Mouse (Mus musculus) kidney, adult 11 months (tissue): ENCODE results near the gene Foxk2.
"Not testable (repeated sequence)": the region's sequence is repeated elsewhere in the genome, so short reads cannot be mapped to it uniquely, and the experiment has no call there.

Source experiments
- DNase-seq: peaks from one replicate; pipeline ENCODE4 v3.0.0; 2022

The Foxk2 gene

GRCm38 (mm10) chr11:121282911-121283310, 23.1 kb downstream of the Foxk2 start:
- no peak for DNase-seq

- no peak for DNase-seq
These were observed 30.1 kb downstream of the Foxk2 start for GRCm38 (mm10) chr11:121289859-121290258.

- no peak for DNase-seq
These were observed 35.0 kb downstream of the Foxk2 start for GRCm38 (mm10) chr11:121294771-121295170.

- DNase-seq = no peak
These were observed 38.7 kb downstream of the Foxk2 start for GRCm38 (mm10) chr11:121298493-121298892.

GRCm38 (mm10) chr11:121300265-121300664, 40.5 kb downstream of the Foxk2 start:
- DNase-seq = peak; percentile 82

- DNase-seq = no peak
These were observed 45.6 kb downstream of the Foxk2 start for GRCm38 (mm10) chr11:121305371-121305770.

GRCm38 (mm10) chr11:121306608-121307007, 46.8 kb downstream of the Foxk2 start:
- DNase-seq = no peak

- not testable (repeated sequence) for DNase-seq
These were observed 47.9 kb downstream of the Foxk2 start for GRCm38 (mm10) chr11:121307712-121308111.

GRCm38 (mm10) chr11:121326034-121326433, 66.2 kb downstream of the Foxk2 start:
- peak; percentile 81 for DNase-seq

GRCm38 (mm10) chr11:121326681-121327080, 66.9 kb downstream of the Foxk2 start:
- DNase-seq = no peak

- DNase-seq = no peak
These were observed 68.4 kb downstream of the Foxk2 start for GRCm38 (mm10) chr11:121328206-121328605.

GRCm38 (mm10) chr11:121328619-121329018, 68.8 kb downstream of the Foxk2 start:
- DNase-seq = no peak

GRCm38 (mm10) chr11:121331641-121332040, 71.9 kb downstream of the Foxk2 start:
- no peak for DNase-seq

GRCm38 (mm10) chr11:121339647-121340046, 79.9 kb downstream of the Foxk2 start:
- no peak for DNase-seq

- no peak for DNase-seq
These were observed 80.5 kb downstream of the Foxk2 start for GRCm38 (mm10) chr11:121340287-121340686.

GRCm38 (mm10) chr11:121342423-121342822, 82.6 kb downstream of the Foxk2 start:
- DNase-seq = not testable (repeated sequence)

GRCm38 (mm10) chr11:121347036-121347435, 87.2 kb downstream of the Foxk2 start:
- no peak for DNase-seq

GRCm38 (mm10) chr11:121348166-121348565, 88.4 kb downstream of the Foxk2 start:
- no peak for DNase-seq

GRCm38 (mm10) chr11:121348727-121349126, 88.9 kb downstream of the Foxk2 start:
- DNase-seq = not testable (repeated sequence)

GRCm38 (mm10) chr11:121353326-121354090, 93.7 kb downstream of the Foxk2 start:
- DNase-seq = peak; percentile 21

- peak; percentile 96 for DNase-seq
These were observed 94.4 kb downstream of the Foxk2 start, which contains the start of gene Wdr45b for GRCm38 (mm10) chr11:121354091-121354707. TSS of gene Wdr45b (minus strand) at chr11:121354445.
